Comparison of ENCODE assay signal across 10 mouse cellular contexts in genomic region chr9:58314682-58315360, GRCm38 (mm10). TPM values are rescaled to one million over a fixed set of nuclear protein-coding genes. Genes with fewer than 3 reads are reported as not detected.
DNase-seq lines count a peak whose midpoint lies in the region; ATAC-seq lines count a peak whose summit lies in the region.
"Had no signal": no experiment of that assay in that cellular context is flagged by ENCODE, and none has a peak within 500 bp of the region (broad histone marks: within the 10 kb centered on the region; RNA-seq: fewer than 3 reads in every experiment).

No protein-coding gene starts in this region.

- ATAC-seq in stomach, embryonic 14.5 days (ENCODE audit: insufficient number of reproducible peaks, insufficient read depth, low FRiP score, low read depth), result no peak; the same call in 1 of the 2 replicates
- no peak for ATAC-seq in CD4-positive, CD25-positive, alpha-beta regulatory T cell, adult 4 months

- H3K27me3 ChIP-seq in limb, embryonic 10.5 days (ENCODE audit: low read depth, poor library complexity, severe bottlenecking), result peaks cover 45% of the 10 kb centered on the region
- no peaks in the 10 kb centered on the region for H3K27me3 ChIP-seq in stomach, embryonic 14.5 days (ENCODE audit: control insufficient read depth, insufficient read depth, low read length)

- peak overlapping the region; percentile 3; the same call in 1 of the 2 replicates for H3K4me3 ChIP-seq in limb, embryonic 10.5 days
- no peak overlapping the region for H3K4me3 ChIP-seq in stomach, embryonic 14.5 days (ENCODE audit: low read depth, low read length)
- H3K4me3 ChIP-seq: liver, embryonic 15.5 days had no signal

- H3K4me2 ChIP-seq in stomach, embryonic 14.5 days (replicated peaks; ENCODE audit: low read depth, low read length), result no peak overlapping the region
- H3K4me2 ChIP-seq: liver, embryonic 15.5 days had no signal

- H3K27ac ChIP-seq in limb, embryonic 10.5 days, result peak overlapping the region; percentile 69
- H3K27ac ChIP-seq in stomach, embryonic 14.5 days (ENCODE audit: low read length), result peak overlapping the region; percentile 80
- H3K27ac ChIP-seq: liver, embryonic 15.5 days had no signal

- H3K4me1 ChIP-seq in limb, embryonic 10.5 days, result peaks cover 62% of the 10 kb centered on the region
- H3K4me1 ChIP-seq in stomach, embryonic 14.5 days (ENCODE audit: control insufficient read depth, insufficient read depth, low read length), result peaks cover 49% of the 10 kb centered on the region

- no peaks in the 10 kb centered on the region for H3K36me3 ChIP-seq in limb, embryonic 10.5 days
- no peaks in the 10 kb centered on the region for H3K36me3 ChIP-seq in stomach, embryonic 14.5 days (ENCODE audit: control insufficient read depth, insufficient read depth, low read length)
- H3K36me3 ChIP-seq: liver, embryonic 15.5 days had no signal

- WGBS in limb, embryonic 10.5 days, result 51% methylated on average over 5 of the region's 5 CpGs
- 31% methylated on average over 5 of the region's 5 CpGs for WGBS in stomach, embryonic 14.5 days

- H3K9ac ChIP-seq in stomach, embryonic 14.5 days (replicated peaks; ENCODE audit: low read depth, low read length), result no peak overlapping the region
- H3K9ac ChIP-seq: liver, embryonic 15.5 days had no signal

- H3K9me3 ChIP-seq in limb, embryonic 10.5 days (replicated peaks), result no peaks in the 10 kb centered on the region
- no peaks in the 10 kb centered on the region for H3K9me3 ChIP-seq in stomach, embryonic 14.5 days (ENCODE audit: control insufficient read depth, low read depth, low read length)
- H3K9me3 ChIP-seq: liver, embryonic 15.5 days had no signal

- DNase-seq in cerebellum, postnatal 10 days, result peak; percentile 60 to 75
- DNase-seq in cerebellum, adult 11-12 months, result no peak
- DNase-seq in NIH3T3 (ENCODE audit: low read depth), result peak; percentile 83
- peak; percentile 58 for DNase-seq in gastrocnemius, postnatal 10 days
- DNase-seq in limb, embryonic 10.5 days (ENCODE audit: low spot score), result no peak
- no peak for DNase-seq in cerebellum, adult 11 months

RNA-seq across cellular contexts. Expression of gene Loxl1, which starts 1.8 kb away (rescaled TPM):
- total RNA-seq in gastrocnemius, postnatal 10 days (2021), result 10 to 100 TPM; 50.1 to 70.0 TPM
- polyA plus RNA-seq in limb, embryonic 10.5 days (2016; fragmentation: Nextera tagmentation; extraction: Ambion mirVana), result 6.0 and 12.9 TPM in 2 replicates
- 32.2 and 38.5 TPM in 2 replicates for polyA plus RNA-seq in stomach, embryonic 14.5 days (2014; fragmentation: Nextera tagmentation; extraction: Ambion mirVana)
- polyA plus RNA-seq in CD4-positive, CD25-positive, alpha-beta regulatory T cell, adult 4 months (2017; shearing (Covaris generic)), result not detected
- total RNA-seq: common myeloid progenitor, adult 5-6 weeks had no signal

RNA-seq across cellular contexts. Expression of gene Tbc1d21, which starts 55.4 kb away (rescaled TPM):
- total RNA-seq in gastrocnemius, postnatal 10 days (2021), result not detected
- not detected in 2 replicates for polyA plus RNA-seq in limb, embryonic 10.5 days (2016; fragmentation: Nextera tagmentation; extraction: Ambion mirVana)
- polyA plus RNA-seq in stomach, embryonic 14.5 days (2014; fragmentation: Nextera tagmentation; extraction: Ambion mirVana), result not detected in 2 replicates
- not detected for polyA plus RNA-seq in CD4-positive, CD25-positive, alpha-beta regulatory T cell, adult 4 months (2017; shearing (Covaris generic))
- total RNA-seq: common myeloid progenitor, adult 5-6 weeks had no signal
- polyA plus RNA-seq: liver, embryonic 15.5 days had no signal

Comparison
In these comparisons a context has a peak if more than half of its experiments do, and no peak if none do; other contexts are left out.
1. DNase-seq: peak in cerebellum, postnatal 10 days (2 of 2), NIH3T3 (single experiment) and gastrocnemius, postnatal 10 days (single experiment); none in cerebellum, adult 11-12 months (single experiment), limb, embryonic 10.5 days (single experiment) and cerebellum, adult 11 months (single experiment).